Mouse (Mus musculus) fat pad, adult 2 months (tissue): ENCODE results near the gene Tex10.
"Not testable (repeated sequence)": the region's sequence is repeated elsewhere in the genome, so short reads cannot be mapped to it uniquely, and the experiment has no call there.

Experiments
- DNase-seq: peaks from one replicate; pipeline ENCODE4 v3.0.0-alpha.2; 2011; ENCODE audit warnings: low read depth, low spot score; ENCODE audit errors: extremely low read depth

Tex10 gene

DNA sequence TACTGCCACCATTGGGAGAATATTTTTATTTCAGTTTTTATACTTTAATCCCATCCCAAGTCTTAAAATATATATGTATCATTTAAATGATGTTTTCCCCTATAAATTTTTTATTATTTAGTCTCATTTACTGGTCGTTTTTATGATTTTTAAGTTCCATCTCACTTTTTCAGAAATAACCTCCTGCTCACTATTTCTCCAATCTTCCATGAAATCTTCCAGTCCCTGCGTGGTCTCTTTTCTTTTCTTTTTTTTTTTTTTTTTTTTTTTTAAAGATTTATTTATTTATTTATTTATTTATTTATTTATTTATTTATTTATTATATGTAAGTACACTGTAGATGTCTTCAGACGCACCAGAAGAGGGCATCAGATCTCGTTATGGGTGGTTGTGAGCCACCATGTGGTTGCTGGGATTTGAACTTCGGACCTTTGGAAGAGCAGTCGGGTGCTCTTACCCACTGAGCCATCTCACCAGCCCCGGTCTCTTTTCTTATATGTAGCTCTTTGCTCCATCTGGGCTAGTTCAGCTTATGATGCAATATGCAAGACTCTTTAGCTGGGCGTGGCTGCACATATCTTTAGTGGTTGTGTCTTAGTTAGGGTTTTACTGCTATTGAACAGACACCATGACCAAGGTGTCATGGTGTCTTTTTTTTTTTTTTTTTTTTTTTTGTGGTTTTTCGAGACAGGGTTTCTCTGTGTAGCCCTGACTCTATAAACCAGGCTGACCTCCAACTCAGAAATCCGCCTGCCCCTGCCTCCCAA lies 67.4 kb downstream of the Tex10 start:
- DNase-seq: not testable (repeated sequence)

- no peak for DNase-seq
Measured at GRCm38 (mm10) chr4:48403066-48403640, 70.1 kb downstream of the Tex10 start.

DNA sequence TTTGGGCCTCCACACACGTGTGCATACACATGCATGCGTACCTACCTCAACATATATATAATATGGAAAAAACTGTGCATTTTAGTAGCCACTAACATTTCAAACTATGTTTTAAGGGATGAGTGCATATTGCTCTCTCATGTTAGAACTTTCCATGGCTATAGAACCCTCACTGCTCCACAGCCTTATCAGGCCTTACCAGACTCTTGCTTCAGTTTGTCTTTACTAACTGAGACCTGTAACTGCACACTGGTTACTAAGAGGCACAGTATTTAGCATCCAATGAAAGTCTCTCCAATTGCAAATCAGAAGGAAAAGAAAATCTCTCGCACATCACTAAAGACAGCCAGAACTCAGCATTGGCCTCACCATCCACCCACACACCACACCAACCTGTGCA lies 76.3 kb downstream of the Tex10 start:
- DNase-seq: no peak

- no peak for DNase-seq
Measured at GRCm38 (mm10) chr4:48382506-48382905, 90.8 kb downstream of the Tex10 start.

DNA sequence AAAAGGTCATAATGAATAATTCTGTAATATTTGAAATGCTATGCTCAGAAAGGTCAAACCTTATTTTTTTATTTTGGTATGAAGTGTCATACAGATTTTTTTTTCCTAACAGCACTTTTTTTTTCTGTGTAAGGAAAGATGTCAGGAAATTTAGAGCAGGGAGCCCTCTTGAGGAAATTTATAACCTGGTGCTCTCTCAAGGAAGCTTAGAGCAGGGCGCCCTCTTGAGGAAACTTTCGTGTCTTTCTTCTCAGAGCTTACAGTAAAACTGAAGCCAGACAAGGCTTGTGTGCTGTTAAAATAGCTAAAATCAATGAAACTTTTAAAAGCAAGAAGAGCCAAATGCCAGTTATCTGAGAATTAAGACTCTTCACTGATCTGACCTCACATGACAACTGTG lies 92.3 kb downstream of the Tex10 start:
- peak; percentile 2 for DNase-seq
